Comparison of ENCODE assay signal across 17 mouse cellular contexts in genomic region chr17:43365297-43365696, GRCm38 (mm10). TPM values are rescaled to one million over a fixed set of nuclear protein-coding genes. Genes with fewer than 3 reads are reported as not detected.
DNase-seq lines count a peak whose midpoint lies in the region; ATAC-seq lines count a peak whose summit lies in the region.
"Had no signal": no experiment of that assay in that cellular context is flagged by ENCODE, and none has a peak within 500 bp of the region (broad histone marks: within the 10 kb centered on the region; RNA-seq: fewer than 3 reads in every experiment).

No protein-coding gene starts in this region.

- H3K9me3 ChIP-seq in kidney, embryonic 15.5 days (replicated peaks): no peaks in the 10 kb centered on the region
- H3K9me3 ChIP-seq: limb, embryonic 13.5 days; neural tube, embryonic 15.5 days had no signal

- no peak for ATAC-seq in kidney, embryonic 15.5 days (replicated peaks; ENCODE audit: low FRiP score)

- H3K9ac ChIP-seq in kidney, embryonic 15.5 days: no peak overlapping the region
- H3K9ac ChIP-seq: limb, embryonic 13.5 days; neural tube, embryonic 15.5 days had no signal

- peak; percentile 36 for DNase-seq in adrenal gland, postnatal 14 days
- DNase-seq in adrenal gland, postnatal 25 days: no peak
- no peak for DNase-seq in kidney, adult 11 months
- DNase-seq in heart, postnatal 25 days (ENCODE audit: low spot score): peak; percentile 40
- DNase-seq in thymus, postnatal 0 days (ENCODE audit: low spot score): no peak
- DNase-seq in left cerebral cortex, adult 18-20 months (ENCODE audit: low spot score in 2 of 2): no peak
- DNase-seq: cerebellum, adult 8-10 months; embryo, embryonic 11 days; right cerebral cortex, postnatal 14 days; thymus, postnatal 14 days had no signal

- H3K27me3 ChIP-seq in kidney, embryonic 15.5 days: no peaks in the 10 kb centered on the region
- H3K27me3 ChIP-seq: limb, embryonic 13.5 days; neural tube, embryonic 15.5 days had no signal

- H3K4me2 ChIP-seq in kidney, embryonic 15.5 days: no peak overlapping the region
- H3K4me2 ChIP-seq: limb, embryonic 13.5 days; neural tube, embryonic 15.5 days had no signal

- H3K27ac ChIP-seq in kidney, embryonic 15.5 days: peak overlapping the region; percentile 75; the same call in 1 of the 2 replicates
- peak overlapping the region; percentile 100 for H3K27ac ChIP-seq in brown adipose tissue, adult 24 weeks (replicated peaks; ENCODE audit: low read depth, low read length)
- H3K27ac ChIP-seq: limb, embryonic 13.5 days; neural tube, embryonic 15.5 days had no signal

- WGBS in kidney, embryonic 15.5 days: 67% methylated on average over 6 of the region's 6 CpGs

- H3K36me3 ChIP-seq in kidney, embryonic 15.5 days: no peaks in the 10 kb centered on the region
- H3K36me3 ChIP-seq: limb, embryonic 13.5 days; neural tube, embryonic 15.5 days had no signal

- peaks cover 40% of the 10 kb centered on the region for H3K4me1 ChIP-seq in kidney, embryonic 15.5 days
- H3K4me1 ChIP-seq in brown adipose tissue, adult 24 weeks (ENCODE audit: control insufficient read depth, insufficient read depth, insufficient read length, low read length): peaks cover 27% of the 10 kb centered on the region
- H3K4me1 ChIP-seq: neural tube, embryonic 15.5 days had no signal

- intact Hi-C loops in heart, postnatal 25 days (cut with DNase I): no loop called here

- H3K4me3 ChIP-seq in kidney, embryonic 15.5 days (replicated peaks): no peak overlapping the region
- H3K4me3 ChIP-seq in brown adipose tissue, adult 24 weeks (ENCODE audit: insufficient read depth, low read depth, low read length): peak overlapping the region; percentile 2; the same call in 1 of the 2 replicates
- H3K4me3 ChIP-seq: erythroblast, embryonic 14.5 days; limb, embryonic 13.5 days; neural tube, embryonic 15.5 days had no signal

RNA-seq across cellular contexts. Expression of gene Adgrf5, which starts 5.0 kb away (rescaled TPM):
- 151 and 182 TPM in 2 replicates for total RNA-seq in adrenal gland, postnatal 14 days (2021)
- total RNA-seq in adrenal gland, postnatal 25 days (2021): 67.3 and 88.0 TPM in 2 replicates
- polyA plus RNA-seq in kidney, embryonic 15.5 days (2015; fragmentation: Nextera tagmentation; extraction: Ambion mirVana): 21.6 and 21.8 TPM in 2 replicates
- 51.4 and 76.4 TPM in 2 replicates for polyA plus RNA-seq in brown adipose tissue, adult 24 weeks (2012; ENCODE audit: insufficient read depth, insufficient read length, missing spikeins)
- total RNA-seq in heart, postnatal 25 days (2021): 100 to 1,000 TPM; 207 to 259 TPM
- 2.0 and 2.4 TPM in 2 replicates for polyA plus RNA-seq in thymus, postnatal 0 days (2015; fragmentation: Nextera tagmentation; extraction: Ambion mirVana)
- total RNA-seq in left cerebral cortex, adult 18-20 months (2021): 10 to 100 TPM; 28.4 to 28.8 TPM
- total RNA-seq: hematopoietic stem cell, adult 5-6 weeks; monocyte, adult 5-6 weeks had no signal
- polyA plus RNA-seq: erythroblast, embryonic 14.5 days had no signal

Comparison
In these comparisons a context has a peak if more than half of its experiments do, and no peak if none do; other contexts are left out.
1. DNase-seq: peak in adrenal gland, postnatal 14 days (single experiment) and heart, postnatal 25 days (single experiment); none in adrenal gland, postnatal 25 days (single experiment), kidney, adult 11 months (single experiment), thymus, postnatal 0 days (single experiment) and left cerebral cortex, adult 18-20 months (0 of 2).